ENCODE assay signal across 7 mouse cellular contexts in the genomic region with DNA sequence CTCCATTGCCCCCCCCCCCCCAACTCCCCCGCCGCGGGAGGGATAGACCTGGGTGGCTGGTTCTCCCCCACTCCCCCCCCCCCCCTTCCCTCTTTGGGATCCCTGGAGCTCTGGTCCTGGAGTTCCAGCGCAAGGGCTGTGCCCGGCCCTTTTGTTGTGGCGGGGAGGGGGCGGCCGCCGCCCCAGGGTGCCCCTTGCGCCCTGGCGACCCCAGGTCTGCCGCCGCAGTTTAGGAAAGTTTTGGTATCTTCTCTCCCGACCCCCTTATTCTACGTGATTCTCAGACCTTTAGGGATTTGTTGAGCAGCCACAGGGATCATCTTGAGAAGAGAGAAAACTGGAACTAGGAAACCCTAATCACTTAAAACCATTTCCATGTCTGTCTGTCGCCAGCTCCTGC. TPM values are rescaled to one million over a fixed set of nuclear protein-coding genes. Genes with fewer than 3 reads are reported as not detected.
DNase-seq lines count a peak whose midpoint lies in the region; ATAC-seq and TF ChIP-seq lines count a peak whose summit lies in the region.

No protein-coding gene starts in this region.

- no peaks in the 10 kb centered on the region for H3K9me3 ChIP-seq in lung, embryonic 14.5 days (ENCODE audit: low read depth, low read length)
- H3K9me3 ChIP-seq in embryonic facial prominence, embryonic 12.5 days: no peaks in the 10 kb centered on the region
- no peaks in the 10 kb centered on the region for H3K9me3 ChIP-seq in hindbrain, embryonic 12.5 days (replicated peaks)
- H3K9me3 ChIP-seq in midbrain, embryonic 16.5 days (replicated peaks; ENCODE audit: control insufficient read depth, low read length, poor library complexity, severe bottlenecking): no peaks in the 10 kb centered on the region

- peak; percentile 35 for ATAC-seq in lung, embryonic 14.5 days (ENCODE audit: insufficient read depth)
- 0 out of 2 replicates have a peak, but pooled peaks have one; percentile 32 for ATAC-seq in embryonic facial prominence, embryonic 12.5 days (ENCODE audit: insufficient number of reproducible peaks, insufficient read depth, low FRiP score, low TSS enrichment)
- ATAC-seq in hindbrain, embryonic 12.5 days (ENCODE audit: low FRiP score): peak; percentile 56
- peak; percentile 12 for ATAC-seq in midbrain, embryonic 16.5 days

- peak overlapping the region; percentile 71 for H3K4me2 ChIP-seq in lung, embryonic 14.5 days
- peak overlapping the region; percentile 62 for H3K4me2 ChIP-seq in embryonic facial prominence, embryonic 12.5 days (replicated peaks)
- H3K4me2 ChIP-seq in hindbrain, embryonic 12.5 days (replicated peaks): peak overlapping the region; percentile 63
- H3K4me2 ChIP-seq in midbrain, embryonic 16.5 days (ENCODE audit: low read length): peak overlapping the region; percentile 83

- no peaks in the 10 kb centered on the region for H3K36me3 ChIP-seq in lung, embryonic 14.5 days (ENCODE audit: insufficient read depth)
- no peaks in the 10 kb centered on the region for H3K36me3 ChIP-seq in embryonic facial prominence, embryonic 12.5 days
- no peaks in the 10 kb centered on the region for H3K36me3 ChIP-seq in hindbrain, embryonic 12.5 days
- no peaks in the 10 kb centered on the region for H3K36me3 ChIP-seq in midbrain, embryonic 16.5 days (ENCODE audit: control insufficient read depth, insufficient read depth, low read length)

- TF ChIP-seq CTCF in lung, embryonic 14.5 days (IDR thresholded peaks at IDR 0.05; ENCODE audit: low read depth): no peak

- H3K9ac ChIP-seq in lung, embryonic 14.5 days: peak overlapping the region; percentile 91
- peak overlapping the region; percentile 83 for H3K9ac ChIP-seq in embryonic facial prominence, embryonic 12.5 days
- peak overlapping the region; percentile 95 for H3K9ac ChIP-seq in hindbrain, embryonic 12.5 days
- H3K9ac ChIP-seq in midbrain, embryonic 16.5 days (ENCODE audit: low read depth, low read length): peak overlapping the region; percentile 98

- H3K27me3 ChIP-seq in lung, embryonic 14.5 days (ENCODE audit: insufficient read depth, low read length): no peaks in the 10 kb centered on the region
- no peaks in the 10 kb centered on the region for H3K27me3 ChIP-seq in embryonic facial prominence, embryonic 12.5 days
- H3K27me3 ChIP-seq in hindbrain, embryonic 12.5 days: no peaks in the 10 kb centered on the region
- no peaks in the 10 kb centered on the region for H3K27me3 ChIP-seq in midbrain, embryonic 16.5 days (ENCODE audit: control insufficient read depth, insufficient read depth, low read depth, low read length)

- peak overlapping the region; percentile 88; the same call in 1 of the 2 replicates for H3K27ac ChIP-seq in lung, embryonic 14.5 days (ENCODE audit: low read depth)
- H3K27ac ChIP-seq in embryonic facial prominence, embryonic 12.5 days: peak overlapping the region; percentile 93
- H3K27ac ChIP-seq in hindbrain, embryonic 12.5 days: peak overlapping the region; percentile 96
- peak overlapping the region; percentile 95 for H3K27ac ChIP-seq in midbrain, embryonic 16.5 days (ENCODE audit: low read length)

- no peak for DNase-seq in lung, embryonic 14.5 days
- DNase-seq in lung, postnatal 10 days: no peak
- DNase-seq in right cerebral cortex, postnatal 4 days: no peak
- DNase-seq in adrenal gland, adult 18-20 months (ENCODE audit: low spot score in 2 of 2): no peak

- WGBS in lung, embryonic 14.5 days: 0% methylated on average over 12 of the region's 16 CpGs
- WGBS in embryonic facial prominence, embryonic 12.5 days: 0% methylated on average over 14 of the region's 16 CpGs
- WGBS in hindbrain, embryonic 12.5 days: 0% methylated on average over 13 of the region's 16 CpGs
- WGBS in midbrain, embryonic 16.5 days: 0% methylated on average over 16 of the region's 16 CpGs

- H3K4me1 ChIP-seq in lung, embryonic 14.5 days (ENCODE audit: insufficient read depth): peaks cover 13% of the 10 kb centered on the region; the same call in 1 of the 2 replicates
- peaks cover 5% of the 10 kb centered on the region for H3K4me1 ChIP-seq in embryonic facial prominence, embryonic 12.5 days
- peaks cover 16% of the 10 kb centered on the region for H3K4me1 ChIP-seq in hindbrain, embryonic 12.5 days
- H3K4me1 ChIP-seq in midbrain, embryonic 16.5 days (ENCODE audit: control insufficient read depth, insufficient read depth, low read length): peaks cover 18% of the 10 kb centered on the region

- H3K4me3 ChIP-seq in lung, embryonic 14.5 days (ENCODE audit: low read depth, low read length): peak overlapping the region; percentile 83
- peak overlapping the region; percentile 86 for H3K4me3 ChIP-seq in embryonic facial prominence, embryonic 12.5 days
- peak overlapping the region; percentile 92 for H3K4me3 ChIP-seq in hindbrain, embryonic 12.5 days
- H3K4me3 ChIP-seq in midbrain, embryonic 16.5 days (ENCODE audit: low read depth, low read length): peak overlapping the region; percentile 91

RNA-seq across cellular contexts. Expression of a gene that starts 4.9 kb away (rescaled TPM):
- 57.0 and 58.3 TPM in 2 replicates for polyA plus RNA-seq in lung, embryonic 14.5 days (2014; fragmentation: Nextera tagmentation; extraction: Ambion mirVana)
- 41.1 and 41.9 TPM in 2 replicates for polyA plus RNA-seq in embryonic facial prominence, embryonic 12.5 days (2016; fragmentation: Nextera tagmentation; extraction: Ambion mirVana)
- polyA plus RNA-seq in hindbrain, embryonic 12.5 days (2016; fragmentation: Nextera tagmentation; extraction: Ambion mirVana): 56.2 and 57.0 TPM in 2 replicates
- polyA plus RNA-seq in midbrain, embryonic 16.5 days (2015; fragmentation: Nextera tagmentation; extraction: Ambion mirVana): 44.0 and 48.0 TPM in 2 replicates
- 10 to 100 TPM; 16.8 to 22.7 TPM for total RNA-seq in adrenal gland, adult 18-20 months (2021)
